Mouse (Mus musculus) heart, embryonic 16.5 days (tissue): ENCODE results near the gene Ugt2b34. TPM values are rescaled to one million over a fixed set of nuclear protein-coding genes. Genes with fewer than 3 reads are reported as not detected.
"Not testable (repeated sequence)": the region's sequence is repeated elsewhere in the genome, so short reads cannot be mapped to it uniquely, and the experiment has no call there.

ENCODE experiments used
- ATAC-seq: fragments of 200-750 bp; cut with Nextera tagmentation; replicated peaks from 2 replicates; pipeline ENCODE4 v1.8.0; 2017; ENCODE audit warnings: moderate number of reproducible peaks; ENCODE audit not compliant: insufficient read depth, low FRiP score; ENCODE audit errors: extremely low read depth
- H3K27ac ChIP-seq: fragments of 300-500 bp; sonication (generic); 2 replicates; pipeline ENCODE4 v1.5.1; 2014; ENCODE audit warnings: mild to moderate bottlenecking, low read length, control low read depth, moderate library complexity
- H3K27me3 ChIP-seq: fragments of 300-500 bp; sonication (generic); 2 replicates; pipeline ENCODE4 v1.6.1; 2014; ENCODE audit warnings: low read length, mixed read lengths; ENCODE audit not compliant: control insufficient read depth, insufficient read depth
- H3K36me3 ChIP-seq: fragments of 300-500 bp; sonication (generic); 2 replicates; pipeline ENCODE4 v1.6.1; 2014; ENCODE audit not compliant: control insufficient read depth, insufficient read depth
- H3K4me1 ChIP-seq: fragments of 300-500 bp; sonication (generic); 2 replicates; pipeline ENCODE4 v1.6.1; 2014; ENCODE audit warnings: low read length, mixed read lengths; ENCODE audit not compliant: control insufficient read depth, insufficient read depth
- H3K4me2 ChIP-seq: fragments of 300-500 bp; sonication (generic); 2 replicates; pipeline ENCODE4 v1.6.1; 2014; ENCODE audit warnings: low read depth, mild to moderate bottlenecking, control low read depth, low read length
- H3K4me3 ChIP-seq: fragments of 300-500 bp; sonication (generic); 2 replicates; pipeline ENCODE4 v1.5.1; 2014; ENCODE audit warnings: mild to moderate bottlenecking, control low read depth, low read length
- H3K9ac ChIP-seq: fragments of 300-500 bp; sonication (generic); 2 replicates; pipeline ENCODE4 v1.6.1; 2014; ENCODE audit warnings: low read length, control low read depth
- H3K9me3 ChIP-seq: fragments of 300-500 bp; sonication (generic); replicated peaks from 2 replicates; pipeline ENCODE4 v1.6.1; 2016; ENCODE audit warnings: low read length; ENCODE audit not compliant: control insufficient read depth
- WGBS: fragments of 180-500 bp; shearing (Covaris S2); extraction: QIAGEN DNeasy Blood & Tissue Kit; methylation state at CpG from one replicate; pipeline ENCODE4 v1.1.7; 2014; 5-methylcytosine and 5-hydroxymethylcytosine counted together
- polyA plus RNA-seq: library from polyadenylated mRNA; unstranded; fragments of >200 nt; fragmentation: Nextera tagmentation; extraction: Ambion mirVana; gene quantifications from 2 replicates; pipeline ENCODE4 v1.2.1, GENCODE M21; 2015

Gene Ugt2b34
- polyA plus RNA-seq, 1 experiment from 2014 or later: 0.34 TPM

GRCm38 (mm10) chr5:86886620-86887019 lies 20.1 kb downstream of the Ugt2b34 start:
- H3K4me1 ChIP-seq: no peaks in the 10 kb centered on the region
- H3K27ac ChIP-seq: no peak overlapping the region
- H3K36me3 ChIP-seq: no peaks in the 10 kb centered on the region
- H3K9me3 ChIP-seq: no peaks in the 10 kb centered on the region
- no peak overlapping the region for H3K4me3 ChIP-seq
- no peaks in the 10 kb centered on the region for H3K27me3 ChIP-seq
- no peak for ATAC-seq
- H3K4me2 ChIP-seq: no peak overlapping the region
- 33% methylated on average over 3 of the region's 3 CpGs for WGBS
- no peak overlapping the region for H3K9ac ChIP-seq

- Histone ChIP-seq H3K9me3 (no peaks in the 10 kb centered on the region), H3K4me2 (no peak overlapping the region), H3K4me1 (peaks cover 4% of the 10 kb centered on the region; the same call in 1 of the 2 replicates), H3K9ac (no peak overlapping the region), H3K4me3 (no peak overlapping the region), H3K27ac (no peak overlapping the region), H3K36me3 (no peaks in the 10 kb centered on the region), H3K27me3 (no peaks in the 10 kb centered on the region)
- 12% methylated on average over 1 of the region's 1 CpGs for WGBS
- ATAC-seq: no peak
These were observed 34.9 kb downstream of the Ugt2b34 start for GRCm38 (mm10) chr5:86871877-86872276.

- Histone ChIP-seq H3K9ac (no peak overlapping the region), H3K27me3 (no peaks in the 10 kb centered on the region), H3K9me3 (no peaks in the 10 kb centered on the region), H3K27ac (no peak overlapping the region), H3K4me2 (no peak overlapping the region), H3K36me3 (no peaks in the 10 kb centered on the region), H3K4me3 (no peak overlapping the region), H3K4me1 (peaks cover 2% of the 10 kb centered on the region; the same call in 1 of the 2 replicates)
- ATAC-seq: no peak
- WGBS: 66% methylated on average over 3 of the region's 3 CpGs
These were observed 48.4 kb downstream of the Ugt2b34 start for GRCm38 (mm10) chr5:86858336-86858735.

- Histone ChIP-seq H3K36me3 (no peaks in the 10 kb centered on the region), H3K27me3 (no peaks in the 10 kb centered on the region), H3K4me1 (peaks cover 2% of the 10 kb centered on the region; the same call in 1 of the 2 replicates), H3K9ac (no peak overlapping the region), H3K4me3 (no peak overlapping the region), H3K27ac (no peak overlapping the region), H3K4me2 (no peak overlapping the region), H3K9me3 (no peaks in the 10 kb centered on the region)
- ATAC-seq: no peak
- 37% methylated on average over 1 of the region's 1 CpGs for WGBS
These were observed 49.1 kb downstream of the Ugt2b34 start for GRCm38 (mm10) chr5:86857682-86858081.

- WGBS: 30% methylated on average over 13 of the region's 13 CpGs
- not testable (repeated sequence) for H3K9me3 ChIP-seq, H3K36me3 ChIP-seq, H3K4me3 ChIP-seq, H3K27me3 ChIP-seq, H3K9ac ChIP-seq, H3K4me1 ChIP-seq
- Histone ChIP-seq H3K4me2 (peak overlapping the region; percentile 33), H3K27ac (peak overlapping the region; percentile 77)
- peak; percentile 82; the same call in 1 of the 2 replicates for ATAC-seq
These were observed 50.2 kb downstream of the Ugt2b34 start for GRCm38 (mm10) chr5:86856505-86856904.

- WGBS: 28% methylated on average over 5 of the region's 5 CpGs
- Histone ChIP-seq H3K36me3 (no peaks in the 10 kb centered on the region), H3K4me3 (no peak overlapping the region), H3K4me2 (no peak overlapping the region), H3K9ac (no peak overlapping the region), H3K9me3 (no peaks in the 10 kb centered on the region), H3K27me3 (no peaks in the 10 kb centered on the region), H3K4me1 (peaks cover under 1% of the 10 kb centered on the region; the same call in 1 of the 2 replicates), H3K27ac (no peak overlapping the region)
- no peak for ATAC-seq
These were observed 55.1 kb downstream of the Ugt2b34 start for GRCm38 (mm10) chr5:86851658-86852057.

GRCm38 (mm10) chr5:86850104-86850503 lies 56.6 kb downstream of the Ugt2b34 start:
- H3K4me2 ChIP-seq: no peak overlapping the region
- no peaks in the 10 kb centered on the region for H3K9me3 ChIP-seq
- no peak overlapping the region for H3K4me3 ChIP-seq
- ATAC-seq: no peak
- H3K27ac ChIP-seq: no peak overlapping the region
- no peaks in the 10 kb centered on the region for H3K36me3 ChIP-seq
- H3K27me3 ChIP-seq: no peaks in the 10 kb centered on the region
- H3K4me1 ChIP-seq: no peaks in the 10 kb centered on the region
- H3K9ac ChIP-seq: no peak overlapping the region

- ATAC-seq, H3K4me2 ChIP-seq, H3K9me3 ChIP-seq: not testable (repeated sequence)
These were observed 65.5 kb downstream of the Ugt2b34 start for GRCm38 (mm10) chr5:86841261-86841660.

GRCm38 (mm10) chr5:86840207-86840606 lies 66.5 kb downstream of the Ugt2b34 start:
- no peaks in the 10 kb centered on the region for H3K4me1 ChIP-seq
- H3K27me3 ChIP-seq: no peaks in the 10 kb centered on the region
- H3K4me2 ChIP-seq: no peak overlapping the region
- 98% methylated on average over 2 of the region's 2 CpGs for WGBS
- H3K4me3 ChIP-seq: no peak overlapping the region
- peaks cover 11% of the 10 kb centered on the region for H3K36me3 ChIP-seq
- H3K27ac ChIP-seq: no peak overlapping the region
- H3K9ac ChIP-seq: no peak overlapping the region
- no peaks in the 10 kb centered on the region for H3K9me3 ChIP-seq
- ATAC-seq: no peak

More at GRCm38 (mm10) chr5:86841261-86841660, 65.5 kb downstream of the Ugt2b34 start:
- not testable (repeated sequence) for H3K36me3 ChIP-seq, H3K9ac ChIP-seq, H3K27me3 ChIP-seq, H3K27ac ChIP-seq, H3K4me1 ChIP-seq, H3K4me3 ChIP-seq
